Mouse (Mus musculus) limb, embryonic 14.5 days (tissue): ENCODE measurements at regions not wholly inside any gene's neighbourhood (a gene's known extent, or its start where the extent isn't known, plus 50 kb on each side); places are given as distances from the start of the nearest gene placed in this dataset.

Source experiments
- ATAC-seq: fragments of 200-750 bp; cut with Nextera tagmentation; 2 replicates; pipeline ENCODE4 v1.8.0; 2017; ENCODE audit warnings: low read depth, moderate number of reproducible peaks, moderate TSS enrichment; ENCODE audit not compliant: low FRiP score
- DNase-seq: peaks from one replicate; pipeline ENCODE4 v3.0.0-alpha.2; 2015; ENCODE audit warnings: low spot score
- H3K27ac ChIP-seq: fragments of 300-500 bp; sonication (generic); replicated peaks from 2 replicates; pipeline ENCODE4 v1.5.1; 2014; ENCODE audit warnings: low read depth, mild to moderate bottlenecking, low read length, moderate library complexity, mixed read lengths
- H3K27me3 ChIP-seq: fragments of 300-500 bp; sonication (generic); 2 replicates; pipeline ENCODE4 v1.6.1; 2014; ENCODE audit warnings: low read length, mixed read lengths; ENCODE audit not compliant: control insufficient read depth, insufficient read depth
- H3K36me3 ChIP-seq: fragments of 300-500 bp; sonication (generic); 2 replicates; pipeline ENCODE4 v1.6.1; 2014; ENCODE audit warnings: mild to moderate bottlenecking, low read length, moderate library complexity, mixed read lengths; ENCODE audit not compliant: control insufficient read depth, insufficient read depth
- H3K4me1 ChIP-seq: fragments of 300-500 bp; sonication (generic); 2 replicates; pipeline ENCODE4 v1.6.1; 2014; ENCODE audit warnings: antibody characterized with exemption, low read length, mixed read lengths; ENCODE audit not compliant: control insufficient read depth, insufficient read depth
- H3K4me2 ChIP-seq: fragments of 300-500 bp; sonication (generic); replicated peaks from 2 replicates; pipeline ENCODE4 v1.6.1; 2014; ENCODE audit warnings: low read depth, mild to moderate bottlenecking, low read length, moderate library complexity; ENCODE audit not compliant: severe bottlenecking
- H3K4me3 ChIP-seq: fragments of 300-500 bp; sonication (generic); replicated peaks from 2 replicates; pipeline ENCODE4 v1.5.1; 2014; ENCODE audit warnings: low read length
- H3K9ac ChIP-seq: fragments of 300-500 bp; sonication (generic); 2 replicates; pipeline ENCODE4 v1.6.1; 2014; ENCODE audit warnings: mild to moderate bottlenecking, low read depth, low read length, moderate library complexity; ENCODE audit not compliant: severe bottlenecking
- H3K9me3 ChIP-seq: fragments of 300-500 bp; sonication (generic); 2 replicates; pipeline ENCODE4 v1.6.1; 2016; ENCODE audit warnings: low read length; ENCODE audit not compliant: control insufficient read depth
- POLR2A ChIP-seq: fragments of 200-500 bp; IDR thresholded peaks from 2 replicates; pipeline ENCODE4 v1.8.0; 2012; ENCODE audit warnings: inconsistent platforms, mild to moderate bottlenecking, moderate library complexity, borderline replicate concordance; ENCODE audit not compliant: insufficient read depth, insufficient read length; ENCODE audit errors: extremely low read depth
- WGBS: fragments of 180-500 bp; shearing (Covaris S2); extraction: QIAGEN DNeasy Blood & Tissue Kit; methylation state at CpG from one replicate; pipeline ENCODE4 v1.1.7; 2014; 5-methylcytosine and 5-hydroxymethylcytosine counted together

- no peak for ATAC-seq
- H3K4me2 ChIP-seq = no peak overlapping the region
- 73% methylated on average over 1 of the region's 1 CpGs for WGBS
- no peak overlapping the region for H3K4me3 ChIP-seq
- H3K36me3 ChIP-seq = no peaks in the 10 kb centered on the region
- no peak overlapping the region for H3K27ac ChIP-seq
- DNase-seq = no peak
- H3K9me3 ChIP-seq = no peaks in the 10 kb centered on the region
- H3K27me3 ChIP-seq = no peaks in the 10 kb centered on the region
- H3K9ac ChIP-seq = no peak overlapping the region
- H3K4me1 ChIP-seq = no peaks in the 10 kb centered on the region
- no peak for TF ChIP-seq POLR2A
Observed at GRCm38 (mm10) chr9:93130561-93130960, 588.5 kb downstream of the Plod2 start.

GRCm38 (mm10) chr9:93131620-93132200 lies 589.7 kb downstream of the Plod2 start:
- DNase-seq (no peak), ATAC-seq (no peak)
- no peaks in the 10 kb centered on the region for H3K4me1 ChIP-seq
- H3K27ac ChIP-seq = no peak overlapping the region
- H3K9me3 ChIP-seq = no peaks in the 10 kb centered on the region
- H3K27me3 ChIP-seq = no peaks in the 10 kb centered on the region
- no peak for TF ChIP-seq POLR2A
- H3K9ac ChIP-seq = no peak overlapping the region
- H3K4me2 ChIP-seq = no peak overlapping the region
- no peaks in the 10 kb centered on the region for H3K36me3 ChIP-seq
- no peak overlapping the region for H3K4me3 ChIP-seq

DNA sequence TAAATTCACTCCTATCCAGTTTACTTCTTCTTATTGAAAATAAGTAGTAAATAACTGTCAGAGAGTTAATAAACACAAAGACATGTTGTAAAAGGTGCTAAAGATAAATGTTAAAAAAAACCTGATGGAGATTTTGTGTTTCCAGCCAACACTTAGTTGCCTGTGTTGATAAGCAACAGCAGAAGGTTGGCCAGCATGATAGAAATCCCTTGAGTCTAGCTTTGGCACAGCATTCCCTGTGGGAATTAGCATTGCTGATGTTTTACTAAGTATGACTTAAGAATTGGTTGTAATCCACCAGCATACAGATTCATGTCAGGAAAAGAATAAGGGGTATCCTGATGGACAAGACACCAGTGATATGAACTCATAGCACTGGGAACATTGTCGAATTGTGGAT lies 594.3 kb downstream of the Plod2 start:
- H3K4me3 ChIP-seq = no peak overlapping the region
- H3K9me3 ChIP-seq = no peaks in the 10 kb centered on the region
- ATAC-seq (no peak), DNase-seq (no peak)
- H3K9ac ChIP-seq = no peak overlapping the region
- WGBS = 85% methylated on average over 1 of the region's 1 CpGs
- no peak overlapping the region for H3K4me2 ChIP-seq
- no peaks in the 10 kb centered on the region for H3K36me3 ChIP-seq
- no peaks in the 10 kb centered on the region for H3K4me1 ChIP-seq
- no peaks in the 10 kb centered on the region for H3K27me3 ChIP-seq
- H3K27ac ChIP-seq = no peak overlapping the region
- no peak for TF ChIP-seq POLR2A

- Histone ChIP-seq H3K4me2 (no peak overlapping the region), H3K27me3 (no peaks in the 10 kb centered on the region), H3K4me3 (no peak overlapping the region), H3K9me3 (no peaks in the 10 kb centered on the region), H3K27ac (no peak overlapping the region), H3K4me1 (no peaks in the 10 kb centered on the region), H3K36me3 (no peaks in the 10 kb centered on the region), H3K9ac (no peak overlapping the region)
- TF ChIP-seq POLR2A = no peak
- DNase-seq (no peak), ATAC-seq (no peak)
Observed at GRCm38 (mm10) chr9:93170071-93170470, 628.0 kb downstream of the Plod2 start.

- no peak for DNase-seq
- no peak for TF ChIP-seq POLR2A
- Histone ChIP-seq H3K4me3 (no peak overlapping the region), H3K27ac (no peak overlapping the region), H3K27me3 (no peaks in the 10 kb centered on the region), H3K9ac (no peak overlapping the region), H3K9me3 (no peaks in the 10 kb centered on the region), H3K36me3 (no peaks in the 10 kb centered on the region), H3K4me2 (no peak overlapping the region), H3K4me1 (no peaks in the 10 kb centered on the region)
- 43% methylated on average over 1 of the region's 1 CpGs for whole genome bisulfite sequencing
- no peak for ATAC-seq
Observed at GRCm38 (mm10) chr9:93186638-93187037, 644.6 kb downstream of the Plod2 start.

- H3K4me1 ChIP-seq = no peaks in the 10 kb centered on the region
- no peak for TF ChIP-seq POLR2A
- H3K4me3 ChIP-seq = no peak overlapping the region
- no peak overlapping the region for H3K27ac ChIP-seq
- DNase-seq (no peak), ATAC-seq (no peak)
- no peaks in the 10 kb centered on the region for H3K27me3 ChIP-seq
- H3K4me2 ChIP-seq = no peak overlapping the region
- H3K36me3 ChIP-seq = no peaks in the 10 kb centered on the region
- H3K9ac ChIP-seq = no peak overlapping the region
- H3K9me3 ChIP-seq = no peaks in the 10 kb centered on the region
Observed at GRCm38 (mm10) chr9:93232562-93232961, 690.5 kb downstream of the Plod2 start.
